Mouse (Mus musculus): ENCODE data around the gene Anp32b. TPM values are rescaled to one million over a fixed set of nuclear protein-coding genes. Genes with fewer than 3 reads are reported as not detected.
A peak's percentile ranks its signal among the peaks of the same experiment; 100 is the strongest.

Anp32b gene
- 179 and 191 TPM in 2 replicates for polyA plus RNA-seq (2015; fragmentation: Nextera tagmentation; extraction: Ambion mirVana)

DNA sequence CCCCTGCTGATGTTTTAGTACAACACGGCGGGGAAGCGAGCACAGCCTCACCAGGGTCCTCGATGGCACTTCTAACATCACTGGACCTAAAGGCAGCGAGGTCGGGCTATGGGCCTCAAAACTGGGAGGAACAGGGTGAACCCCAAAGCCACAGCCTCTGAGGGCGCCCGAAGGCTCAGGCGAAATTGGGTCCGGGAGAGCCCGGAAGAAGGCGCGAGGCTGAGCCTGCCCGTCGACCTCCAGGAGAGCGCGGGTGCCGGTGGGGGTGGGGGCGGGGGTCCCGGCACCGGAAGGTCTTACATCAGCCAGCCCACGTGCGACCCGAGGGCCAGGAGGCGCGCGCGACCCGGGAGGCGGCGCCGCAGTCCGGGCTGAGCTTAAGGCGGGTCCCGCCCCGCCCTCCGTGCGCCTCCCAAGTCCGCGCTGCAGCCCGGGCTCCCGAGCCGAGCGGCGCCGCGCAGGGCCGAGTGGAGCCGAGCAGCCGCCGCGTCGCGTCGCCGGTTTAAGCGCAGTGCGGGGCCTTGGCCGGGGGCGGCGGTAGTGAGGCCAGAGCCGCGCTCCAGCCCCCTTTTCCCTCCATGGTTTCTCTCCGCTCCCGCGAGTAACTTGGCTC, at the start of gene Anp32b:
Gene Anp32b, plus strand, starts transcription at position 384 of the 613 bp plus-strand sequence.
- peak within 1 kb of the TSS; percentile 93 for H3K4me3 ChIP-seq
- H3K36me3 ChIP-seq = no peaks in the 10 kb centered on the region
- WGBS = 1% methylated on average over 64 of the region's 66 CpGs
- peaks cover 52% of the 10 kb centered on the region for H3K4me1 ChIP-seq
- H3K9me3 ChIP-seq = no peaks in the 10 kb centered on the region
- H3K4me2 ChIP-seq = peak within 1 kb of the TSS; percentile 88
- no peaks in the 10 kb centered on the region for H3K27me3 ChIP-seq (replicated peaks)
- ATAC-seq (ENCODE audit: extremely low read depth, insufficient number of reproducible peaks, low FRiP score, low TSS enrichment) = peak; percentile 89
- peak within 1 kb of the TSS; percentile 100 for H3K27ac ChIP-seq (replicated peaks)
- H3K9ac ChIP-seq = peak within 1 kb of the TSS; percentile 100

DNA sequence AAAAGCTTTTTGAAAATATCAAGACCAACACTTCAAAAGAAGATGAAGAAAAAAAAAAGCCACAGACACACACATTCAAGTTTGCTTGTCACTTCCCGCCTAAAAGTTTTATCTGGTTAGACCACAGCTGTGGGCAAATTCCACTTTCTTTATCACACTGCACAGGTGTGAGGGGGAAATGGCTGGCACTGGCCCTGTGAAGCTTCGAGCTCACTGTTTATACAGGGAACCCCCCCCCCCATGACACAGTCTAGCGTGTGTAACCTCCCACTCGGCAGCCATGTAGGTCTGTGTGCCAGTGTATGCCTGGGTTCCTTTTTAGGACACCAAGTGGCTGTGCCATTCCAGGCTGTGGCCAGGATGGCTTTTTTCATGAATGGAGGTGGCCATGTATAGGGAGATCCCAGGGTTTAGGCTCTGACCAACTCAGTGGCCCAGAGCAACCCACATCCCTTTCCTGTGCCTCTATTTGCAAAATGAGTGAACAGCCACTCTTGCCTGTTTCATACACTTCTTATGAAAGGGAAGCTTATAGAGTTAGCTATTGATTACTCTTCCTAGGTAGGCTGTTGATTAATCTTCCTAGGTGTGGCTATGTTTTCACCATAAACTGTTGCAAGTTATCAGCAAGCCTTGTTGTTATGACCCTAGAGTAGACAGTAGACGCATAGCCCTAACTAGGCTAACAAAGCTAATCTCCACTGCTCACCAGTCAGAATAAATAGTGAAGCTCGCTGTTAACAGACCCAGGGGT, 46.5 kb upstream of the Anp32b start:
- H3K9me3 ChIP-seq = no peaks in the 10 kb centered on the region
- H3K9ac ChIP-seq = no peak overlapping the region; the same call in 1 of the 2 replicates
- no peak for ATAC-seq (ENCODE audit: extremely low read depth, insufficient number of reproducible peaks, low FRiP score, low TSS enrichment)
- H3K27me3 ChIP-seq (replicated peaks) = no peaks in the 10 kb centered on the region
- H3K4me3 ChIP-seq = peak overlapping the region; percentile 24; the same call in 1 of the 2 replicates
- peaks cover 4% of the 10 kb centered on the region; the same call in 1 of the 2 replicates for H3K4me1 ChIP-seq
- no peaks in the 10 kb centered on the region for H3K36me3 ChIP-seq
- H3K27ac ChIP-seq (replicated peaks) = no peak overlapping the region
- peak overlapping the region; percentile 44; the same call in 1 of the 2 replicates for H3K4me2 ChIP-seq
- 55% methylated on average over 6 of the region's 6 CpGs for WGBS

DNA sequence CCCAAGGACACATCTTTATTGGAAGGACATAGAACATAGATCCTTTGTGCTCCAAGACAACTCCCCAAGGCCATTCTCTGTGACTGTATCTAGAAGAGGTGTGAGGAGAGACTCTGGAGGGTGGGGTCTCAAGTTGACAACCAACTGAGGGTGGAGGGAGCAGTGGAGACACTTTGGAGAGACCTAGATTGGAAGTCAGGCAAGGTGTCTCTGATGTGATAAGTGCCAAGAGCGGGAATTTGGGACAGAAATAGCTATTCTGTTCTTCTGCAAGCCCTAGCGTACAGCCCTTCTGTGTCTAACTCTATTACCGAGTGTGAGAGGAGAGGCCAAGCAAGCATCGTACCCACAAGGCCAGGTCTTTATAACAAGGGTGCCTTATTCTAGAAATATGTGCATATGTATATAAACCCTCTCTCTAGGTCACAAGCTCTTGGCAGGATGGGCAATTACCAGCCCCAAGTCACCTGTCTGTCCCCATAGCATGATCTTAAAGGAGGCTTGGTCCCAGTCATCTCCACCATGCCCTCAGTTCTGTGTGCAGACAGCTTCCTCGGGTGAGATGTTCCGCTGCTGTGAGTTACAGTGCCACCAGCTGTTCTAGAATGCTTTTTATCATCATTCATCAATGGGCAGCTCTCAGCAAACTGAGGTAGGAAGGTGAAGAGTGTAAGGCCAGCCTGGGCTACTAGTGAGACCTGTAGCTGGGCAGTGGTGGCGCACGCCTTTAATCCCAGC, 43.6 kb upstream of the Anp32b start:
- H3K27ac ChIP-seq (replicated peaks) = no peak overlapping the region
- H3K9me3 ChIP-seq = no peaks in the 10 kb centered on the region
- H3K9ac ChIP-seq = no peak overlapping the region
- no peak overlapping the region for H3K4me2 ChIP-seq
- H3K4me3 ChIP-seq = no peak overlapping the region
- H3K4me1 ChIP-seq = peaks cover 7% of the 10 kb centered on the region; the same call in 1 of the 2 replicates
- no peak; the same call in 1 of the 2 replicates for ATAC-seq (ENCODE audit: extremely low read depth, insufficient number of reproducible peaks, low FRiP score, low TSS enrichment)
- 67% methylated on average over 8 of the region's 8 CpGs for WGBS
- H3K36me3 ChIP-seq = no peaks in the 10 kb centered on the region
- no peaks in the 10 kb centered on the region for H3K27me3 ChIP-seq (replicated peaks)

DNA sequence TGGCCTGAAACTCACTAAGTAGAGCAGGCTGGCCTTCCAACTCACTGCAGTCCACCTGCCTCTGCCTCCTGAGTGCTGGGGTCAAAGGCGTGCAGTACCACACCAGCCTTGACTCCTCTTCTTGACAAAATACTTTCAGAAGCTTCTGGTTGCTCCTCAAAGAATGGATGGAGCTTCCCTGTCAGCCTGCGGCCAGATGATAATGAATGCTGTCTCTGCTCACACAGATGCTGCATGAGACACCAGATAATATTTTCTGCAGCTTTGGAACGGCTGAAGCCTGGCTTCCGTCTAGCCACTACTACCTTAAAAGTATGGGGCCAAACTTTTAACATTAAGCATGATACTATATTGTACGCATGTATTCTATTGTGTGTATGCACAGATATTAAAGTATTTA, 40.0 kb upstream of the Anp32b start:
- Histone ChIP-seq H3K4me3 (no peak overlapping the region), H3K27me3 (replicated peaks) (0 out of 2 replicates have a peak, but pooled peaks cover 3% of the 10 kb centered on the region), H3K9ac (no peak overlapping the region), H3K36me3 (no peaks in the 10 kb centered on the region), H3K4me1 (peaks cover 7% of the 10 kb centered on the region; the same call in 1 of the 2 replicates), H3K27ac (replicated peaks) (no peak overlapping the region), H3K4me2 (peak overlapping the region; percentile 1; the same call in 1 of the 2 replicates), H3K9me3 (no peaks in the 10 kb centered on the region)
- WGBS = 76% methylated on average over 5 of the region's 5 CpGs
- no peak for ATAC-seq (ENCODE audit: extremely low read depth, insufficient number of reproducible peaks, low FRiP score, low TSS enrichment)

DNA sequence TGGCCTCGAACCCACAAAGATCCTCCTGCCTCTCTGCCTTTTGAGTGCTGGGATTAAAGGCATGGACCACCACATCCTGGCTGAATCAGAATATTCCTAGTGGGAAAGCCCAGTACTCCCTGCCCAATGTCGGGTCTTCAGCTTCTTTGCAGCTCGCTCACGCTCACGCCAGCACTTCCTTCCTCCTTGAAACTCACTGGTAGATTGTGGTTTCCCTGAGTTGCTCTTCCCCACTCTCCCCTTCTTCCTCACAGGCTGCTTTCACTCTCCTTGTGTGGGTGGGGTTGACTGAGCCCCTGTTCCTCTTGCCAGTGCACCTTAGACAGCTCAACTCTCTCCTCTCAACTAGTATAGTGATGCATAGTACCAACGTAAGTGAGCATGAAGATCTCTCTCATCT, 39.2 kb upstream of the Anp32b start:
- no peaks in the 10 kb centered on the region for H3K9me3 ChIP-seq
- H3K4me1 ChIP-seq = peaks cover 7% of the 10 kb centered on the region; the same call in 1 of the 2 replicates
- no peak for ATAC-seq (ENCODE audit: extremely low read depth, insufficient number of reproducible peaks, low FRiP score, low TSS enrichment)
- 69% methylated on average over 6 of the region's 6 CpGs for WGBS
- H3K27me3 ChIP-seq (replicated peaks) = 0 out of 2 replicates have a peak, but pooled peaks cover 3% of the 10 kb centered on the region
- H3K4me2 ChIP-seq = no peak overlapping the region
- H3K36me3 ChIP-seq = no peaks in the 10 kb centered on the region
- no peak overlapping the region for H3K4me3 ChIP-seq
- no peak overlapping the region for H3K27ac ChIP-seq (replicated peaks)
- H3K9ac ChIP-seq = no peak overlapping the region

DNA sequence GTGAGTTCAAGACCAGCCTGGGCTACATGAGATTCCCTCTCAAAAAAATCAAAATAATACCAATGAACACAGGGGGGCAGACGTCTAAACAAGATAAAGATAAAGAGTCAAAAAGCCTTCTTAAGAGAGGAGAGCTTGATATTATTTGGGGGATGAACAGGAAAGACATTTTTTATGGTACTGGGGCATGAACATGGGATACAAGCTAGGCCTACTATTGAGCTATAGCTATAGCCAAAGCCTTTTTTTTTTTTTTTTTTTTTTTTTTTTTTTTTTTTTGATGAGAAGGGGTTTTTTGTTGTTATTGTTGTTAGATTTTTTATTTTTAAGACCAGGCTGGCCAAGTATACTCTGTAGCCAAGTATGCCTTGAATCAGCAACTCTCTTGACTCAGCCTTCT, 38.6 kb upstream of the Anp32b start:
- Histone ChIP-seq H3K27me3 (replicated peaks) (0 out of 2 replicates have a peak, but pooled peaks cover 3% of the 10 kb centered on the region), H3K4me2 (no peak overlapping the region), H3K4me3 (no peak overlapping the region), H3K9ac (no peak overlapping the region), H3K36me3 (no peaks in the 10 kb centered on the region), H3K9me3 (no peaks in the 10 kb centered on the region), H3K4me1 (peaks cover 7% of the 10 kb centered on the region; the same call in 1 of the 2 replicates), H3K27ac (replicated peaks) (no peak overlapping the region)
- no peak for ATAC-seq (ENCODE audit: extremely low read depth, insufficient number of reproducible peaks, low FRiP score, low TSS enrichment)
- 43% methylated on average over 1 of the region's 1 CpGs for WGBS

DNA sequence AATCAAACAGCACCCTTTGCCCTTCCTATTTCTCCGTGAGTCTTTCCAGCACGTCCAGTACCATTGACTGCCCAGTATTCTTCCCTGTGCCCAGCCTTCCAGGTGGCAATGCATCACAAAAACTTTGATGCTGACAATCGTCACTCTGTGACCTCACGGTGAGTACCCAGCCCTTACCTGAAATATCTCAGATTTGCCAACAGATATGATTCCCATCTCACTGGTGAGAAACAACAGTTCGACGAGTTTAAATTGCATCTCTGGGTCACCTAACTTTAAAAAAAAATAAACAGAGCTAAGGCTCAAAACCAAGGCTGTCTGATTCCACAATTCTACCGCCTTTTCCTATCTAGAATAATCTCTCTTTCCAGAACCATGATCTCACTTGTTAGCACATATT, 37.3 kb upstream of the Anp32b start, which contains the start of gene Hemgn:
Gene Hemgn, minus strand, starts transcription at position 101 of the 400 bp plus-strand sequence.
- 72% methylated on average over 7 of the region's 7 CpGs for WGBS
- no peaks in the 10 kb centered on the region for H3K9me3 ChIP-seq
- H3K36me3 ChIP-seq = no peaks in the 10 kb centered on the region
- H3K4me1 ChIP-seq = peaks cover 7% of the 10 kb centered on the region; the same call in 1 of the 2 replicates
- H3K27ac ChIP-seq (replicated peaks) = no peak within 1 kb of the TSS
- no peak within 1 kb of the TSS for H3K4me2 ChIP-seq
- no peak within 1 kb of the TSS for H3K4me3 ChIP-seq
- ATAC-seq (ENCODE audit: extremely low read depth, insufficient number of reproducible peaks, low FRiP score, low TSS enrichment) = no peak
- H3K9ac ChIP-seq = no peak within 1 kb of the TSS
- 0 out of 2 replicates have a peak, but pooled peaks cover 3% of the 10 kb centered on the region for H3K27me3 ChIP-seq (replicated peaks)

DNA sequence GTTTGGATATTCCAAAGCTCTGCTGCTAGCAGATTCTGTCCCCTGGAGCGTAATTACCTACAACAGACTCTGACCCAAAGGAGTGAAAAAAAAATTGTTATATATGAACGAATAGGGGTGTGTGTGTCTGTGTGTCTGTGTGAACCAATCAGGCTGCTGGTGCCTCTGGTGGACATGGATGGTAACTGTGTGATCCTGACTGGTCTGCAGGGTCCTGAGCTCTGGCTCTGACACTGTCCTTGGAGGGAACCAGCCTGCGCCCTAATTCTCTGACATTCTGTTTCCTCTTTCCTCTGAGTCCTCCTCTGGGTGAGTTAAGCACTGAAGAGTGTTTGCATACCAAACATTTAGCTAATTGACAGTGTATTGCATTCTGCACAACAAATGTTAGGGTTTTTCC, 33.2 kb upstream of the Anp32b start:
- H3K27me3 ChIP-seq (replicated peaks) = 0 out of 2 replicates have a peak, but pooled peaks cover 3% of the 10 kb centered on the region
- no peak overlapping the region for H3K4me3 ChIP-seq
- no peaks in the 10 kb centered on the region for H3K36me3 ChIP-seq
- H3K4me2 ChIP-seq = no peak overlapping the region
- no peaks in the 10 kb centered on the region for H3K9me3 ChIP-seq
- no peak for ATAC-seq (ENCODE audit: extremely low read depth, insufficient number of reproducible peaks, low FRiP score, low TSS enrichment)
- H3K4me1 ChIP-seq = no peaks in the 10 kb centered on the region
- WGBS = 60% methylated on average over 3 of the region's 3 CpGs
- H3K27ac ChIP-seq (replicated peaks) = no peak overlapping the region
- H3K9ac ChIP-seq = no peak overlapping the region

DNA sequence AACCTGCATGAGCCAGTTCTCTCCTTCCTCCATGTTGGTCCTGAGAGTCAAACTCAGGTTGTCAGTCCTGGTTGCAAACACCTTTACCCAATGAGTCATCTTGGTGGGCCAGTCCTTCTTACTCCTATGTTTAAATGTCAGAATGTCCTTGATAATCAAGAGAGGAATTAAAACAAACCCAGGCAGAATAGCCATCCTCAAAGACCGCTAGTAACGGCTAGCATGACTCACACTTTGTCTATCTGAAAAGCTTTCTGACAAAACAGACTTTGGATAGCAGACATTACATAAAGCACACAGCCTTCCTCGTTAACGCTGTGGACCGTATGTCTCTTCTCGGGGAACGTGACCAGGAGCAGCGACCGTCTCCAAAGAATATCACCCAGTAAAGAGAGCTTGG, 31.9 kb upstream of the Anp32b start:
- Histone ChIP-seq H3K4me1 (no peaks in the 10 kb centered on the region), H3K9ac (no peak overlapping the region), H3K27me3 (replicated peaks) (no peaks in the 10 kb centered on the region), H3K4me2 (no peak overlapping the region), H3K9me3 (no peaks in the 10 kb centered on the region), H3K4me3 (no peak overlapping the region), H3K36me3 (no peaks in the 10 kb centered on the region), H3K27ac (replicated peaks) (no peak overlapping the region)
- 63% methylated on average over 9 of the region's 9 CpGs for WGBS
- ATAC-seq (ENCODE audit: extremely low read depth, insufficient number of reproducible peaks, low FRiP score, low TSS enrichment) = no peak

DNA sequence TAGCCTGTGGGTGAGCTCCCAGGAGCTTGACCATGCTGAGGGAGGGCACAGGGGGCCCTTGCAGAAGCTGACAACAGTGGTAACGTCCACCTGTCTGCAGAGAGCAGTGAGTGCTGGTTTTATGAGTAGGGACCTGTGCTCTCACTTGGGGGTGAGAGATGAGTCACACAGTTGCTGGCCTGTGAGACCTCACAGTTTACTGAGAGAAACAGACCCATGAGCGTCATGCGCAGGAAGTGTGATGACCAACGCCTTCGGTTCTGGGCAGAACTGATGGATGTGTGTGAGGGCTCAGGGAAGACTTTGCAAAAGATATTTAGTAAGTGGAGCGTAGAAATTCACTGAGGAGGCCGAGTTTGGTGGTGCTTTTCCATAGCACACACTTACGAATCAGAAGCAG, 28.1 kb upstream of the Anp32b start:
- Histone ChIP-seq H3K9me3 (no peaks in the 10 kb centered on the region), H3K36me3 (no peaks in the 10 kb centered on the region), H3K27ac (replicated peaks) (no peak overlapping the region), H3K9ac (no peak overlapping the region), H3K4me3 (no peak overlapping the region), H3K4me1 (no peaks in the 10 kb centered on the region), H3K4me2 (no peak overlapping the region), H3K27me3 (replicated peaks) (no peaks in the 10 kb centered on the region)
- no peak for ATAC-seq (ENCODE audit: extremely low read depth, insufficient number of reproducible peaks, low FRiP score, low TSS enrichment)
- WGBS = 71% methylated on average over 8 of the region's 8 CpGs

DNA sequence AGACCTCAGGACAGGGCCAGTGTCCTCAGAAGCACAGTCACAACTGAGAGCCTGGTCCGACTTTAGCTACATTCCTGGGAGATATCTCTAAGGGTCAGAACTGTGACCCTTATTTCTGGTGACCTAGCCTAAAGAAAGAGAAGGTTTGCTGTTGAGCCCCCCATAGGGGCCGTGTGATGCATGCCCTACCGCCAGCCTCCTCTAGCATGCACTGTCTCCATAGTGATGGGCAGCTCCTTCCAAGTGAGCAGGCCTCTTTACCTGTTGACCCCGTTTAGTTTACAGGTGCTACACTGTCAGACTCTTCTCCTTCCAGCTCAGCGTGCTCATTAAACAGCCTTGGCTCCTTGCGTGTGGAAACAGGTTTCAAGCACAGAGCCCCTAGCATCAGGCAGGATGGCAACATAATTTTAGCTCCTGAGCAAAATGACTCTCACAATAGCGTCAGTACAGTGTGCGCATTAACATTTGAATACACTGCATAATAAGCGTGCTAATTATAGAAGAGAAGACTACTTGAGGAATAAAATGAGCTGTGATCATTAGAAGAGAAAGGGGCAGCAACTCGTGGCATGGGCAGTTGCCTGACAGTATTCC, 21.7 kb upstream of the Anp32b start:
- WGBS = 64% methylated on average over 10 of the region's 10 CpGs
- no peaks in the 10 kb centered on the region for H3K4me1 ChIP-seq
- no peak overlapping the region for H3K27ac ChIP-seq (replicated peaks)
- no peaks in the 10 kb centered on the region for H3K9me3 ChIP-seq
- H3K9ac ChIP-seq = no peak overlapping the region
- no peaks in the 10 kb centered on the region for H3K36me3 ChIP-seq
- H3K4me3 ChIP-seq = no peak overlapping the region
- no peak for ATAC-seq (ENCODE audit: extremely low read depth, insufficient number of reproducible peaks, low FRiP score, low TSS enrichment)
- H3K4me2 ChIP-seq = no peak overlapping the region
- H3K27me3 ChIP-seq (replicated peaks) = no peaks in the 10 kb centered on the region
